Mouse (Mus musculus): Measurements from ENCODE around the gene Smgc. TPM values are rescaled to one million over a fixed set of nuclear protein-coding genes. Genes with fewer than 3 reads are reported as not detected.
"Not testable (repeated sequence)": the region's sequence is repeated elsewhere in the genome, so short reads cannot be mapped to it uniquely, and the experiment has no call there.

The Smgc gene
- not detected in 2 replicates for polyA plus RNA-seq (2016; fragmentation: Nextera tagmentation; extraction: Ambion mirVana)

- no peak within 1 kb of the TSS for H3K4me3 ChIP-seq
- WGBS = 91% methylated on average over 7 of the region's 7 CpGs
- H3K36me3 ChIP-seq (replicated peaks) = no peaks in the 10 kb centered on the region
- H3K9me3 ChIP-seq = no peaks in the 10 kb centered on the region
- no peaks in the 10 kb centered on the region for H3K4me1 ChIP-seq
- no peak for DNase-seq (ENCODE audit: low spot score)
- no peak within 1 kb of the TSS for H3K27ac ChIP-seq (replicated peaks)
- H3K27me3 ChIP-seq (replicated peaks; ENCODE audit: low read depth, poor library complexity, severe bottlenecking) = no peaks in the 10 kb centered on the region
Observed at GRCm38 (mm10) chr15:91837965-91838364, at the start of gene Smgc. Smgc (plus strand) TSS chr15:91838265.

DNA sequence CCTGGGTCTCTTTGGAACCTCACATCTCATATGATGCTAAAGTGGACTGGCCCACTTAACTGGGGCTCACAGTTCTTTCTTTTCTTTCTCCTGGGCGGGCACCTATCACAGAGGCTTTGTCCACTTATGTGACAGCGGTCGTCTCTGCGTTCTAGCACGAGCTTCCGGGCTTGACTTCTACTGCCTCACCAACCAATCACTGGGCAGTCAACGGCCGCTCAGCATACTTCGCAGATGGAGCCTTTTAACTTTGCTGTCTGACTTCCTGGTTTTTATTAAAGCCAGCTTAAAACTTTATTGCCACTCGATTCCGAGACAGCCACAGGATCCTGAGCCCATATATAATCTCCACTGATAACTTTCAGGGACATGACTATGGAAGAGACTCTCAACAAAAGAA is 49.7 kb upstream of the Smgc start:
- Histone ChIP-seq H3K27me3 (replicated peaks; ENCODE audit: low read depth, poor library complexity, severe bottlenecking) (no peaks in the 10 kb centered on the region), H3K27ac (replicated peaks) (no peak overlapping the region), H3K4me1 (no peaks in the 10 kb centered on the region), H3K4me3 (no peak overlapping the region), H3K36me3 (replicated peaks) (no peaks in the 10 kb centered on the region), H3K9me3 (no peaks in the 10 kb centered on the region)
- 85% methylated on average over 11 of the region's 11 CpGs for WGBS
- DNase-seq (ENCODE audit: low spot score) = no peak

- no peaks in the 10 kb centered on the region for H3K27me3 ChIP-seq (replicated peaks; ENCODE audit: low read depth, poor library complexity, severe bottlenecking)
- H3K9me3 ChIP-seq = no peaks in the 10 kb centered on the region
- 86% methylated on average over 4 of the region's 4 CpGs for WGBS
- no peak overlapping the region for H3K27ac ChIP-seq (replicated peaks)
- H3K4me1 ChIP-seq = no peaks in the 10 kb centered on the region
- H3K4me3 ChIP-seq = no peak overlapping the region
- no peaks in the 10 kb centered on the region for H3K36me3 ChIP-seq (replicated peaks)
- no peak for DNase-seq (ENCODE audit: low spot score)
Observed at GRCm38 (mm10) chr15:91806463-91806862, 31.6 kb upstream of the Smgc start.

DNA sequence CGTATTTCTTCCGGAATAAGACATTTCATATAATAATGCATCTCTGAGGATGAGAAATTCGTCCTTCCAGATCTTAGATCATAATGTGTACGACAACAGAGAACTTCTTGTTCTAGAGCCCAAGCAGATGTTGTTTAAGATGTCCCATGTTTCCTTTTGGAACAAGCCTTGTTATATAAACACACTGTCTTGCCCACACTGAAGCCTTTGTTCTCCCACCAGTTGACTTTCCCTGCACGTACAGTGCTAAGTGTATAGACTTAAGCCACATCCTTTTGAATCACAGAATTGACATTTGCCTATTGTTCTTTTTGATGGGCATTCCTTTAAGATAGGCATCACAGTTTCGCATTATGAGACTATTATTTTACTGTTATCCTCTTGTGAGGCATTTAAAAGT is 2.7 kb upstream of the Smgc start:
- DNase-seq (ENCODE audit: low spot score) = no peak
- Histone ChIP-seq H3K9me3 (no peaks in the 10 kb centered on the region), H3K4me3 (no peak overlapping the region), H3K4me1 (no peaks in the 10 kb centered on the region), H3K27me3 (replicated peaks; ENCODE audit: low read depth, poor library complexity, severe bottlenecking) (no peaks in the 10 kb centered on the region), H3K27ac (replicated peaks) (no peak overlapping the region), H3K36me3 (replicated peaks) (no peaks in the 10 kb centered on the region)
- WGBS = 71% methylated on average over 6 of the region's 6 CpGs

DNA sequence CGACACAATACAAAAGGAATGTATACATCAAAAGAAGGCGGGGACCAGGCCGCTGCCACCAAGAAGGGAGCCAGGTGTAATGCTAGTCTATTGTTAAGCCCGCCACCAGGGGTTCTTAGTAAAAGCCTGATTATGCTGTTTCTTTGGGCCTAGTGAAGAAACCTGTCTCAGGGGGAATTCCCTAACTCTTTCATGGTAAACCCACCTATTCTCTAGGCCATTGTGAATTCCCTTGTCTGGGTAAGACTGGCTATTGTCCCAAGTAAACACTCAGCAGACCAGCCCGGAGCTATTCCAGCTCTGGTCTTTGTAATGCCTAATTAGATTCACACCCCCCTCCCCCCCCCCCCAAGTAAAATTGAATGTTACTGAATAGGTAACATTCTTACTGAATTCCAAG is 26.1 kb downstream of the Smgc start:
- peak; percentile 8 for DNase-seq (ENCODE audit: low spot score)

DNA sequence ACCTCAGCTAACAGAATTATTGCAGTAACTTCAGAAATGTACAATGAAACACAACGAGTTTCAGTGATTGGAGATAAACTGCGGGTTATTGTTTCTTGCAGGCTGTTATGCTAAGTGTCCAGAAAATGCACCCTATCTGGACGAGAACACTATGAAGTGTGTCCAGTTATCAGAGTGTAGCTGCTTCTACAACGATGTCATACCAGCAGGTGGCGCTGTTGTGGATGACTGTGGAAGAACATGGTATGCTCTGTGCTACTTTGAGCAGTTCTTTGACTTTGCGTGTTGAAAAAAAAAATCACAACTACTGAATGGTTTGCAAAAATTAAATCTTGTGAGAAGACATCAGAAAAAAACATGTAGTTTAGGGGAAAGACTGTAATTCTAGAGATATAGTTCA is 62.2 kb downstream of the Smgc start:
- Histone ChIP-seq H3K4me1 (no peaks in the 10 kb centered on the region), H3K27me3 (replicated peaks; ENCODE audit: low read depth, poor library complexity, severe bottlenecking) (no peaks in the 10 kb centered on the region), H3K9me3 (no peaks in the 10 kb centered on the region), H3K36me3 (replicated peaks) (no peaks in the 10 kb centered on the region), H3K4me3 (no peak overlapping the region), H3K27ac (replicated peaks) (no peak overlapping the region)
- DNase-seq (ENCODE audit: low spot score) = peak; percentile 33
- WGBS = 68% methylated on average over 6 of the region's 6 CpGs

More for the DNA sequence above, 26.1 kb downstream of the Smgc start:
- not testable (repeated sequence) for H3K4me3 ChIP-seq; H3K4me1 ChIP-seq; H3K9me3 ChIP-seq; H3K36me3 ChIP-seq (replicated peaks); H3K27me3 ChIP-seq (replicated peaks; ENCODE audit: low read depth, poor library complexity, severe bottlenecking); H3K27ac ChIP-seq (replicated peaks)
- WGBS = 18% methylated on average over 5 of the region's 5 CpGs

DNA sequence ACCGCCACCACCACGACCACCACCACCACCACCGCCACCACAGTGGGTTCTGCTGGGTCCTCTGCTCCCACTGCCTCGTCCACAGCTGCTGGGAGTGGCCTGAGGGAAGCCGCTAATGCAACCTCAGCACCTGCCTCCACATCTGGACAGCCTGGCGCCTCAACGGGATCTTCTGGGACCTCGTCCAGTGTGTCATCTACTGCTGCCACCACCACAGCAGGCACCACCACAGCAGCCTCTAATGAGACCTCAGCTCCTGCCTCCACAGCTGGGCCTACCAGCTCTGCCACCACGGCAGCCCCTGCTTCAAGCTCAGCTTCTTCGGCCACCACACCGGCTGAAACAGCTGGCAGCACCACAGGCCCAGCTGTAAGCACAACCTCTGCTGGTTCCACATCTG is 69.0 kb downstream of the Smgc start:
- DNase-seq (ENCODE audit: low spot score); H3K27ac ChIP-seq (replicated peaks); H3K27me3 ChIP-seq (replicated peaks; ENCODE audit: low read depth, poor library complexity, severe bottlenecking); H3K36me3 ChIP-seq (replicated peaks); H3K9me3 ChIP-seq; H3K4me1 ChIP-seq; H3K4me3 ChIP-seq: not testable (repeated sequence)
- WGBS = 92% methylated on average over 3 of the region's 11 CpGs

Other genes starting within 250 kb of the Smgc start
- gene Lrrk2, start 165.1 kb upstream of the Smgc start, polyA plus RNA-seq (2016; fragmentation: Nextera tagmentation; extraction: Ambion mirVana) = 1.7 and 1.8 TPM in 2 replicates
- 2.1 TPM in 2 replicates for gene Cntn1, start 212.9 kb downstream of the Smgc start, polyA plus RNA-seq (2016; fragmentation: Nextera tagmentation; extraction: Ambion mirVana)

All from embryonic facial prominence, embryonic 10.5 days (tissue).